Mouse (Mus musculus): ENCODE data around the gene Plekha6.
A peak's percentile ranks its signal among the peaks of the same experiment; 100 is the strongest.

The Plekha6 gene

GRCm38 (mm10) chr1:133245690-133246619 is 81.9 kb downstream of the Plekha6 start:
- DNase-seq (ENCODE audit: low read depth): no peak

- DNase-seq (ENCODE audit: low read depth): no peak
Observed at GRCm38 (mm10) chr1:133247189-133247588, 83.2 kb downstream of the Plekha6 start.

GRCm38 (mm10) chr1:133250761-133251160 is 86.8 kb downstream of the Plekha6 start:
- no peak for DNase-seq (ENCODE audit: low read depth)

- DNase-seq (ENCODE audit: low read depth): no peak
Observed at GRCm38 (mm10) chr1:133251625-133252034, 87.6 kb downstream of the Plekha6 start.

- DNase-seq (ENCODE audit: low read depth): no peak
Observed at GRCm38 (mm10) chr1:133252251-133252650, 88.2 kb downstream of the Plekha6 start.

GRCm38 (mm10) chr1:133252801-133253531 is 89.0 kb downstream of the Plekha6 start:
- no peak for DNase-seq (ENCODE audit: low read depth)

GRCm38 (mm10) chr1:133253532-133253866 is 89.5 kb downstream of the Plekha6 start:
- DNase-seq (ENCODE audit: low read depth): no peak

GRCm38 (mm10) chr1:133254226-133254625 is 90.2 kb downstream of the Plekha6 start:
- no peak for DNase-seq (ENCODE audit: low read depth)

- no peak for DNase-seq (ENCODE audit: low read depth)
Observed at GRCm38 (mm10) chr1:133254856-133255764, 91.1 kb downstream of the Plekha6 start.

GRCm38 (mm10) chr1:133255776-133256175 is 91.8 kb downstream of the Plekha6 start:
- DNase-seq (ENCODE audit: low read depth): no peak

GRCm38 (mm10) chr1:133256347-133256746 is 92.3 kb downstream of the Plekha6 start:
- no peak for DNase-seq (ENCODE audit: low read depth)

GRCm38 (mm10) chr1:133258694-133259093 is 94.7 kb downstream of the Plekha6 start:
- no peak for DNase-seq (ENCODE audit: low read depth)

GRCm38 (mm10) chr1:133262628-133263027 is 98.6 kb downstream of the Plekha6 start:
- DNase-seq (ENCODE audit: low read depth): no peak

- no peak for DNase-seq (ENCODE audit: low read depth)
Observed at GRCm38 (mm10) chr1:133263134-133263533, 99.1 kb downstream of the Plekha6 start.

- no peak for DNase-seq (ENCODE audit: low read depth)
Observed at GRCm38 (mm10) chr1:133264367-133264766, 100.4 kb downstream of the Plekha6 start.

GRCm38 (mm10) chr1:133265114-133265766 is 101.2 kb downstream of the Plekha6 start:
- no peak for DNase-seq (ENCODE audit: low read depth)

GRCm38 (mm10) chr1:133267094-133267493 is 103.1 kb downstream of the Plekha6 start:
- DNase-seq (ENCODE audit: low read depth): no peak

GRCm38 (mm10) chr1:133267813-133268492 is 103.9 kb downstream of the Plekha6 start:
- DNase-seq (ENCODE audit: low read depth): peak; percentile 71

- no peak for DNase-seq (ENCODE audit: low read depth)
Observed at GRCm38 (mm10) chr1:133268503-133268902, 104.5 kb downstream of the Plekha6 start.

- no peak for DNase-seq (ENCODE audit: low read depth)
Observed at GRCm38 (mm10) chr1:133270336-133270735, 106.3 kb downstream of the Plekha6 start.

GRCm38 (mm10) chr1:133274163-133274562 is 110.2 kb downstream of the Plekha6 start:
- no peak for DNase-seq (ENCODE audit: low read depth)

Data from c-Kit-positive CD71-positive TER-119-negative erythroid progenitor cells, embryonic 14.5 days (primary cell).